Mouse (Mus musculus): ENCODE results near the gene Jazf1.
A peak's percentile ranks its signal among the peaks of the same experiment; 100 is the strongest.

Gene Jazf1

GRCm38 (mm10) chr6:53067989-53068874, at the start of gene Jazf1:
Gene Jazf1, minus strand, starts transcription at chr6:53068631.
- peak; percentile 80 for DNase-seq (ENCODE audit: low read depth, low spot score)

GRCm38 (mm10) chr6:53117855-53118254, 49.4 kb upstream of the Jazf1 start:
- no peak for DNase-seq (ENCODE audit: low read depth, low spot score)

GRCm38 (mm10) chr6:53086879-53087278, 18.4 kb upstream of the Jazf1 start:
- no peak for DNase-seq (ENCODE audit: low read depth, low spot score)

- DNase-seq (ENCODE audit: low read depth, low spot score) = peak; percentile 66
Observed at GRCm38 (mm10) chr6:53081241-53081640, 12.8 kb upstream of the Jazf1 start.

GRCm38 (mm10) chr6:53078671-53079070, 10.2 kb upstream of the Jazf1 start:
- DNase-seq (ENCODE audit: low read depth, low spot score) = no peak

GRCm38 (mm10) chr6:53071732-53072131, 3.3 kb upstream of the Jazf1 start:
- no peak for DNase-seq (ENCODE audit: low read depth, low spot score)

GRCm38 (mm10) chr6:53069976-53070575, 1.6 kb upstream of the Jazf1 start:
- peak; percentile 30 for DNase-seq (ENCODE audit: low read depth, low spot score)

GRCm38 (mm10) chr6:53068875-53069178, 396 bp upstream of the Jazf1 start:
- no peak for DNase-seq (ENCODE audit: low read depth, low spot score)

GRCm38 (mm10) chr6:53067446-53067988, 914 bp downstream of the Jazf1 start:
- DNase-seq (ENCODE audit: low read depth, low spot score) = peak; percentile 36

GRCm38 (mm10) chr6:53066978-53067377, 1.5 kb downstream of the Jazf1 start:
- no peak for DNase-seq (ENCODE audit: low read depth, low spot score)

- DNase-seq (ENCODE audit: low read depth, low spot score) = no peak
Observed at GRCm38 (mm10) chr6:53064070-53064469, 4.4 kb downstream of the Jazf1 start.

- no peak for DNase-seq (ENCODE audit: low read depth, low spot score)
Observed at GRCm38 (mm10) chr6:53054909-53055308, 13.5 kb downstream of the Jazf1 start.

- DNase-seq (ENCODE audit: low read depth, low spot score) = no peak
Observed at GRCm38 (mm10) chr6:53045501-53045900, 22.9 kb downstream of the Jazf1 start.

GRCm38 (mm10) chr6:53038176-53038575, 30.3 kb downstream of the Jazf1 start:
- DNase-seq (ENCODE audit: low read depth, low spot score) = no peak

- no peak for DNase-seq (ENCODE audit: low read depth, low spot score)
Observed at GRCm38 (mm10) chr6:53034362-53035011, 33.9 kb downstream of the Jazf1 start.

- DNase-seq (ENCODE audit: low read depth, low spot score) = no peak
Observed at GRCm38 (mm10) chr6:53032730-53033484, 35.5 kb downstream of the Jazf1 start.

GRCm38 (mm10) chr6:53022069-53022468, 46.4 kb downstream of the Jazf1 start:
- DNase-seq (ENCODE audit: low read depth, low spot score) = peak; percentile 74

- DNase-seq (ENCODE audit: low read depth, low spot score) = no peak
Observed at GRCm38 (mm10) chr6:53021081-53021480, 47.4 kb downstream of the Jazf1 start.

- no peak for DNase-seq (ENCODE audit: low read depth, low spot score)
Observed at GRCm38 (mm10) chr6:53017357-53018205, 50.9 kb downstream of the Jazf1 start.

All from brain, adult 2 months (tissue).